ENCODE assay signal across 22 mouse cellular contexts in the genomic region with DNA sequence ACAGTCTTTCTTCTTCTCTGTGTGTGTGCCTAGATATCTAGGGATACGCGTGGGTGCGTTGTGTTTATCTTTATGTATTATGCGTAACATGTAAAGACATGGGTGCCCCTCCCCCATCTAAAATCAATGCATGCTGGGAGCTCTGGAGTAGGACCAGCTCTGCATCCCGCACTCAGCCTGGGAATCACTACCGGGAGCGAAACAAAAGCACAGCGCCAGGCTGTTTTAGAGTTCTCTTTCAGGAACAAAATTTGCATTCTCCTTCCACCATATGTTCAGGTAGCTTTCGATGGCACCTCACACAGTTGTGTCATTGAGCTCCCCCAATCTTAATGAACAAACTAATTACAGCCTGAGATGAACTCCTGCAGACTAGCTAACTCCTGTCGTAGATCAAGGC. TPM values are rescaled to one million over a fixed set of nuclear protein-coding genes. Genes with fewer than 3 reads are reported as not detected.
DNase-seq lines count a peak whose midpoint lies in the region; ATAC-seq and TF ChIP-seq lines count a peak whose summit lies in the region.
"Had no signal": no experiment of that assay in that cellular context is flagged by ENCODE, and none has a peak within 500 bp of the region (broad histone marks: within the 10 kb centered on the region; RNA-seq: fewer than 3 reads in every experiment).

No protein-coding gene starts in this region.

- H3K4me1 ChIP-seq in hindbrain, postnatal 0 days (ENCODE audit: insufficient read depth, low read length) = no peaks in the 10 kb centered on the region
- H3K4me1 ChIP-seq in hindbrain, embryonic 13.5 days (replicated peaks) = peaks cover 35% of the 10 kb centered on the region
- peaks cover 41% of the 10 kb centered on the region for H3K4me1 ChIP-seq in forebrain, embryonic 13.5 days
- peaks cover 10% of the 10 kb centered on the region; the same call in 1 of the 2 replicates for H3K4me1 ChIP-seq in forebrain, postnatal 0 days (ENCODE audit: insufficient read depth)
- no peaks in the 10 kb centered on the region for H3K4me1 ChIP-seq in kidney, adult 2 months (ENCODE audit: control insufficient read depth, insufficient read depth, low read length)
- H3K4me1 ChIP-seq: heart, embryonic 15.5 days; hindbrain, embryonic 12.5 days had no signal

- H3K4me2 ChIP-seq in hindbrain, postnatal 0 days (ENCODE audit: low read depth, low read length) = no peak overlapping the region
- H3K4me2 ChIP-seq in hindbrain, embryonic 13.5 days = no peak overlapping the region
- H3K4me2 ChIP-seq in forebrain, embryonic 13.5 days = no peak overlapping the region
- no peak overlapping the region for H3K4me2 ChIP-seq in forebrain, postnatal 0 days (ENCODE audit: low read depth)
- H3K4me2 ChIP-seq: embryonic facial prominence, embryonic 12.5 days; heart, embryonic 11.5 days; heart, embryonic 15.5 days; hindbrain, embryonic 12.5 days had no signal

- no peaks in the 10 kb centered on the region for H3K27me3 ChIP-seq in hindbrain, postnatal 0 days (ENCODE audit: insufficient read depth, low read length)
- no peaks in the 10 kb centered on the region for H3K27me3 ChIP-seq in hindbrain, embryonic 13.5 days
- no peaks in the 10 kb centered on the region for H3K27me3 ChIP-seq in forebrain, embryonic 13.5 days
- no peaks in the 10 kb centered on the region for H3K27me3 ChIP-seq in forebrain, postnatal 0 days (ENCODE audit: insufficient read depth, low read length)
- no peaks in the 10 kb centered on the region for H3K27me3 ChIP-seq in kidney, adult 2 months (replicated peaks; ENCODE audit: control insufficient read depth, insufficient read depth, low read length)
- H3K27me3 ChIP-seq: embryonic facial prominence, embryonic 12.5 days; heart, embryonic 15.5 days; hindbrain, embryonic 12.5 days had no signal

- no peaks in the 10 kb centered on the region for H3K36me3 ChIP-seq in hindbrain, postnatal 0 days (ENCODE audit: insufficient read depth, low read length)
- H3K36me3 ChIP-seq in hindbrain, embryonic 13.5 days = no peaks in the 10 kb centered on the region
- no peaks in the 10 kb centered on the region for H3K36me3 ChIP-seq in forebrain, embryonic 13.5 days (ENCODE audit: poor library complexity, severe bottlenecking)
- H3K36me3 ChIP-seq in forebrain, postnatal 0 days (ENCODE audit: insufficient read depth) = no peaks in the 10 kb centered on the region
- no peaks in the 10 kb centered on the region for H3K36me3 ChIP-seq in kidney, adult 2 months (ENCODE audit: control insufficient read depth, insufficient read depth, low read length)
- H3K36me3 ChIP-seq: embryonic facial prominence, embryonic 12.5 days; G1E; heart, embryonic 15.5 days; hindbrain, embryonic 12.5 days had no signal

- no peak for TF ChIP-seq CTCF in hindbrain, postnatal 0 days (IDR thresholded peaks at IDR 0.05; ENCODE audit: low read depth)
- TF ChIP-seq CTCF in forebrain, postnatal 0 days (IDR thresholded peaks at IDR 0.05; ENCODE audit: low read depth) = no peak
- no peak for TF ChIP-seq CTCF in kidney, adult 2 months (conservative IDR thresholded peaks at IDR 0.05; ENCODE audit: insufficient read depth, insufficient read length, low read depth, low read length)

- WGBS in hindbrain, postnatal 0 days = 52% methylated on average over 10 of the region's 10 CpGs
- 60% methylated on average over 10 of the region's 10 CpGs for WGBS in hindbrain, embryonic 13.5 days
- WGBS in forebrain, embryonic 13.5 days = 35% methylated on average over 10 of the region's 10 CpGs
- 34% methylated on average over 10 of the region's 10 CpGs for WGBS in forebrain, postnatal 0 days
- WGBS in kidney, adult 2 months = 81% methylated on average over 10 of the region's 10 CpGs

- no peak for TF ChIP-seq POLR2A in kidney, adult 2 months (IDR thresholded peaks at IDR 0.05; ENCODE audit: low read depth, low read length)

- DNase-seq in hindbrain, postnatal 0 days (ENCODE audit: low spot score) = peak; percentile 10
- DNase-seq in right cerebral cortex, postnatal 10 days (ENCODE audit: low spot score in 2 of 2) = peak; percentile 37 to 42
- DNase-seq in right cerebral cortex, postnatal 14 days = no peak
- DNase-seq in forebrain, postnatal 0 days = peak; percentile 45
- DNase-seq in kidney, adult 2 months = no peak
- no peak for DNase-seq in thymus, postnatal 0 days (ENCODE audit: low spot score)
- DNase-seq: adrenal gland, adult 8-10 months; adrenal gland, postnatal 36 days; cerebellum, adult 11-12 months; cerebellum, adult 9-10 months; cerebellum, postnatal 25 days; gastrocnemius, postnatal 14 days; heart, adult 2 months; heart, postnatal 36 days had no signal

- no peaks in the 10 kb centered on the region for H3K9me3 ChIP-seq in hindbrain, postnatal 0 days (ENCODE audit: low read length)
- H3K9me3 ChIP-seq in hindbrain, embryonic 13.5 days = no peaks in the 10 kb centered on the region
- no peaks in the 10 kb centered on the region for H3K9me3 ChIP-seq in forebrain, embryonic 13.5 days (replicated peaks)
- no peaks in the 10 kb centered on the region for H3K9me3 ChIP-seq in forebrain, postnatal 0 days (ENCODE audit: low read length)
- H3K9me3 ChIP-seq: embryonic facial prominence, embryonic 12.5 days; heart, embryonic 15.5 days; hindbrain, embryonic 12.5 days had no signal

- H3K9ac ChIP-seq in hindbrain, postnatal 0 days (replicated peaks; ENCODE audit: low read length) = no peak overlapping the region
- no peak overlapping the region for H3K9ac ChIP-seq in hindbrain, embryonic 13.5 days
- no peak overlapping the region for H3K9ac ChIP-seq in forebrain, embryonic 13.5 days
- no peak overlapping the region for H3K9ac ChIP-seq in forebrain, postnatal 0 days
- H3K9ac ChIP-seq: embryonic facial prominence, embryonic 12.5 days; heart, embryonic 15.5 days; hindbrain, embryonic 12.5 days had no signal

- H3K27ac ChIP-seq in hindbrain, postnatal 0 days = no peak overlapping the region
- H3K27ac ChIP-seq in hindbrain, embryonic 13.5 days = no peak overlapping the region
- peak overlapping the region; percentile 25; the same call in 1 of the 2 replicates for H3K27ac ChIP-seq in forebrain, embryonic 13.5 days
- no peak overlapping the region for H3K27ac ChIP-seq in forebrain, postnatal 0 days (ENCODE audit: low read depth, low read length)
- no peak overlapping the region for H3K27ac ChIP-seq in kidney, adult 2 months (ENCODE audit: insufficient read depth, low read depth, low read length)
- H3K27ac ChIP-seq: embryonic facial prominence, embryonic 12.5 days; heart, adult 2 months; heart, embryonic 15.5 days; hindbrain, embryonic 12.5 days had no signal

- no peak overlapping the region for H3K4me3 ChIP-seq in hindbrain, postnatal 0 days (ENCODE audit: low read length)
- no peak overlapping the region for H3K4me3 ChIP-seq in hindbrain, embryonic 13.5 days
- no peak overlapping the region for H3K4me3 ChIP-seq in forebrain, embryonic 13.5 days
- no peak overlapping the region for H3K4me3 ChIP-seq in forebrain, postnatal 0 days (ENCODE audit: low read depth, low read length)
- H3K4me3 ChIP-seq in kidney, adult 2 months (ENCODE audit: insufficient read depth, low read depth, low read length) = no peak overlapping the region
- H3K4me3 ChIP-seq: embryonic facial prominence, embryonic 12.5 days; heart, adult 2 months; heart, embryonic 15.5 days; hindbrain, embryonic 12.5 days had no signal

- no peak for ATAC-seq in hindbrain, postnatal 0 days
- ATAC-seq in hindbrain, embryonic 13.5 days (ENCODE audit: low FRiP score) = no peak
- ATAC-seq in forebrain, embryonic 13.5 days = peak; percentile 56; the same call in 1 of the 2 replicates
- ATAC-seq in forebrain, postnatal 0 days = peak; percentile 18; the same call in 1 of the 2 replicates
- ATAC-seq: intestine, embryonic 16.5 days had no signal

RNA-seq across cellular contexts. Expression of a gene that starts 19.6 kb away (rescaled TPM):
- total RNA-seq in hindbrain, postnatal 0 days (2014; rRNA removed) = 34.8 and 39.9 TPM in 2 replicates
- 31.1 and 32.0 TPM in 2 replicates for polyA plus RNA-seq in hindbrain, postnatal 0 days (2015; fragmentation: Nextera tagmentation; extraction: Ambion mirVana)
- polyA plus RNA-seq in hindbrain, embryonic 13.5 days (2015; fragmentation: Nextera tagmentation; extraction: Ambion mirVana) = 47.2 and 61.1 TPM in 2 replicates
- polyA plus RNA-seq in forebrain, embryonic 13.5 days (2015; fragmentation: Nextera tagmentation; extraction: Ambion mirVana) = 62.1 and 81.3 TPM in 2 replicates
- 43.6 and 49.6 TPM in 2 replicates for total RNA-seq in forebrain, postnatal 0 days (2014; rRNA removed)
- 32.3 and 51.0 TPM in 2 replicates for polyA plus RNA-seq in forebrain, postnatal 0 days (2015; fragmentation: Nextera tagmentation; extraction: Ambion mirVana)
- 7.4 and 8.6 TPM in 2 replicates for polyA plus RNA-seq in kidney, adult 2 months (2012; rRNA removed)
- polyA plus RNA-seq in thymus, postnatal 0 days (2015; fragmentation: Nextera tagmentation; extraction: Ambion mirVana) = 12.0 TPM in 2 replicates
- polyA plus RNA-seq: G1E had no signal

Comparison
In these comparisons a context has a peak if more than half of its experiments do, and no peak if none do; other contexts are left out.
1. DNase-seq: peak in hindbrain, postnatal 0 days (single experiment), right cerebral cortex, postnatal 10 days (2 of 2) and forebrain, postnatal 0 days (single experiment); none in right cerebral cortex, postnatal 14 days (single experiment), kidney, adult 2 months (single experiment) and thymus, postnatal 0 days (single experiment).
2. ATAC-seq: peak in forebrain, embryonic 13.5 days (single experiment) and forebrain, postnatal 0 days (single experiment); none in hindbrain, postnatal 0 days (single experiment) and hindbrain, embryonic 13.5 days (single experiment).